Mouse (Mus musculus) bone marrow, adult 2 months (tissue): ENCODE measurements around the gene Ncapd3. TPM values are rescaled to one million over a fixed set of nuclear protein-coding genes. Genes with fewer than 3 reads are reported as not detected.

Experiments used
- H3K27ac ChIP-seq: fragments of 200-500 bp; 2 replicates; pipeline ENCODE4 v1.5.1; 2012; ENCODE audit warnings: low read depth, mild to moderate bottlenecking, control low read depth, inconsistent platforms, low read length; ENCODE audit not compliant: control insufficient read depth, poor library complexity, insufficient read depth
- H3K4me1 ChIP-seq: fragments of 200-500 bp; 2 replicates; pipeline ENCODE4 v1.6.1; 2011; ENCODE audit warnings: low read length; ENCODE audit not compliant: control insufficient read depth, insufficient read depth
- H3K4me3 ChIP-seq: fragments of 200-500 bp; replicated peaks from 2 replicates; pipeline ENCODE3; 2011; ENCODE audit warnings: mild to moderate bottlenecking, low read depth, low read length, control low read depth; ENCODE audit not compliant: control insufficient read depth
- CTCF ChIP-seq: fragments of 200-500 bp; IDR thresholded peaks from 2 replicates; pipeline ENCODE4 v1.5.1; 2011; ENCODE audit warnings: low read length, control low read depth; ENCODE audit not compliant: control insufficient read depth, insufficient read depth
- POLR2A ChIP-seq: fragments of 200-500 bp; IDR thresholded peaks from 2 replicates; pipeline ENCODE4 v1.6.1; 2011; ENCODE audit warnings: low read depth, mild to moderate bottlenecking, control low read depth, low read length, borderline replicate concordance; ENCODE audit not compliant: control insufficient read depth
- WGBS: fragments of 180-500 bp; shearing (Covaris S2); methylation state at CpG from one replicate; pipeline ENCODE4 v1.1.7; 2018; 5-methylcytosine and 5-hydroxymethylcytosine counted together
- polyA plus RNA-seq: library from polyadenylated mRNA; stranded (reverse); fragments of >200 nt; gene quantifications from 2 replicates; pipeline ENCODE4 v1.2.4, GENCODE M21; 2011; ENCODE audit warnings: low replicate concordance; ENCODE audit not compliant: missing spikeins, insufficient read depth, insufficient read length

Gene Ncapd3
- polyA plus RNA-seq, 1 experiment: 25.6 TPM

- Histone ChIP-seq H3K27ac (peak overlapping the region; percentile 12), H3K4me1 (no peaks in the 10 kb centered on the region; the same call in 1 of the 2 replicates), H3K4me3 (peak overlapping the region; percentile 90)
- under 1% methylated on average over 29 of the region's 29 CpGs for WGBS
- TF ChIP-seq POLR2A (no peak), CTCF (no peak)
These were observed 31.1 kb upstream of the Ncapd3 start for GRCm38 (mm10) chr9:26998669-26999460.

GRCm38 (mm10) chr9:26999461-27000395 is 30.2 kb upstream of the Ncapd3 start, which contains the start of the genes Acad8 and Thyn1:
Gene Acad8 (minus strand): TSS chr9:26999566.
Gene Thyn1 (plus strand): TSS chr9:26999710.
- peak within 1 kb of the TSS; percentile 12 for H3K27ac ChIP-seq
- 0 out of 2 replicates have a peak, but pooled peaks have one; percentile 8 for TF ChIP-seq POLR2A
- TF ChIP-seq CTCF: no peak
- no peaks in the 10 kb centered on the region; the same call in 1 of the 2 replicates for H3K4me1 ChIP-seq
- H3K4me3 ChIP-seq: peak within 1 kb of the TSS; percentile 90
- under 1% methylated on average over 35 of the region's 35 CpGs for WGBS

- WGBS: 88% methylated on average over 3 of the region's 3 CpGs
- no peak overlapping the region for H3K4me3 ChIP-seq
- H3K27ac ChIP-seq: no peak overlapping the region
- no peaks in the 10 kb centered on the region for H3K4me1 ChIP-seq
- TF ChIP-seq CTCF (no peak), POLR2A (no peak)
These were observed 24.7 kb upstream of the Ncapd3 start for GRCm38 (mm10) chr9:27005231-27005630.

GRCm38 (mm10) chr9:27005933-27006332 is 24.0 kb upstream of the Ncapd3 start:
- TF ChIP-seq POLR2A: no peak
- no peak for TF ChIP-seq CTCF
- Histone ChIP-seq H3K4me1 (no peaks in the 10 kb centered on the region), H3K4me3 (no peak overlapping the region), H3K27ac (no peak overlapping the region)
- 85% methylated on average over 1 of the region's 1 CpGs for WGBS

- H3K27ac ChIP-seq: no peak overlapping the region
- no peak for TF ChIP-seq POLR2A
- no peak for TF ChIP-seq CTCF
- H3K4me3 ChIP-seq: no peak overlapping the region
- no peaks in the 10 kb centered on the region for H3K4me1 ChIP-seq
- WGBS: 84% methylated on average over 5 of the region's 5 CpGs
These were observed 23.1 kb upstream of the Ncapd3 start for GRCm38 (mm10) chr9:27006866-27007265.

- Histone ChIP-seq H3K4me1 (no peaks in the 10 kb centered on the region), H3K27ac (no peak overlapping the region), H3K4me3 (no peak overlapping the region)
- WGBS: 82% methylated on average over 5 of the region's 5 CpGs
- TF ChIP-seq CTCF (no peak), POLR2A (no peak)
These were observed 20.7 kb upstream of the Ncapd3 start for GRCm38 (mm10) chr9:27009231-27009630.

- WGBS: 85% methylated on average over 4 of the region's 4 CpGs
- TF ChIP-seq POLR2A (no peak), CTCF (no peak)
- H3K4me1 ChIP-seq: no peaks in the 10 kb centered on the region
These were observed 18.4 kb upstream of the Ncapd3 start for GRCm38 (mm10) chr9:27011572-27011971.

GRCm38 (mm10) chr9:27018961-27019360 is 11.0 kb upstream of the Ncapd3 start:
- 82% methylated on average over 10 of the region's 10 CpGs for WGBS
- no peak overlapping the region for H3K27ac ChIP-seq
- H3K4me1 ChIP-seq: peaks cover 3% of the 10 kb centered on the region; the same call in 1 of the 2 replicates
- H3K4me3 ChIP-seq: no peak overlapping the region
- no peak for TF ChIP-seq POLR2A
- no peak for TF ChIP-seq CTCF

More at GRCm38 (mm10) chr9:27011572-27011971, 18.4 kb upstream of the Ncapd3 start:
- no peak overlapping the region for H3K27ac ChIP-seq
- H3K4me3 ChIP-seq: no peak overlapping the region
